Mouse (Mus musculus): ENCODE data around the gene Tulp3. TPM values are rescaled to one million over a fixed set of nuclear protein-coding genes. Genes with fewer than 3 reads are reported as not detected.

Gene Tulp3
- total and polyA plus RNA-seq, 3 experiments = 5.3 to 19.2 TPM; not detected in 1

DNA sequence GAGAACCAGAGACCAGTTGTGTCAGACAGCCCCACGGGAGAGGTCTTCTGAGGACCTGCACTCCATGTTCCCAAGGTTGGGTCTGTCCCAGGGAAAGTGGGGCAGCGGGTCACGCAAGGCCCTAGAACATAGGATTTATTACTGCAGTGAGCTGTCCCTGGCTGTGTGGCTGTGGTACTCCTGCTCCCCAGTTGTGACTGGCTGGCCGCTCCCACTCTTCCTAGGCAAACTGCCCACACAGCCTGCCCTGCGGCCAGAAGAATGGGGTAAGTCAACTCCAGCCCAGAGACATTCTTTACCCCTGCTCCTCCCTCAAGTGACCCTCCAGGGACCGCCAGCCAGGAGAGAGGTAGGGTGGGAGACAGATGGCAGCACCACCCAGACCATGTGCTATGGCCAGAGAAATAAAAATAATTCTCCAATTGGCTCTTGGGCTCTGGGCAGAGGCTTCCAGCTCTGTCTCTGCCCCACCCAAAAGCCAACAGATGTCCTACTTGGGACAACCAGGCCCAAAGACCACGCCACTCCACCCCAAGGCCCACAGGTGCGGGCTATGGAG lies 80.1 kb downstream of the Tulp3 start:
- H3K4me1 ChIP-seq (ENCODE audit: control insufficient read depth in 1 of 2, insufficient read depth in 2 of 2, low read length in 2 of 2) = no peaks in the 10 kb centered on the region
- DNase-seq (ENCODE audit: low read depth, low spot score) = no peak
- TF ChIP-seq MYB (IDR thresholded peaks at IDR 0.05; ENCODE audit: low read depth, low read length) (no peak), BHLHE40 (IDR thresholded peaks at IDR 0.05; ENCODE audit: borderline replicate concordance, low read depth, low read length) (no peak), TBP (IDR thresholded peaks at IDR 0.05; ENCODE audit: low read depth, low read length) (no peak), ZC3H11A (IDR thresholded peaks at IDR 0.05; ENCODE audit: low read depth, low read length) (no peak), E2F4 (IDR thresholded peaks at IDR 0.05; ENCODE audit: borderline replicate concordance, low read depth, low read length) (no peak), KAT2A (conservative IDR thresholded peaks at IDR 0.05; ENCODE audit: low read depth, low read length) (no peak), ETS1 (IDR thresholded peaks at IDR 0.05; ENCODE audit: low read depth, low read length) (no peak), MXI1 (IDR thresholded peaks at IDR 0.05; ENCODE audit: low read depth, low read length) (no peak), ZMIZ1 (IDR thresholded peaks at IDR 0.05; ENCODE audit: low read depth, low read length) (no peak), HCFC1 (IDR thresholded peaks at IDR 0.05; ENCODE audit: low read depth, low read length) (no peak), MEF2A (IDR thresholded peaks at IDR 0.05; ENCODE audit: extremely low read depth, insufficient replicate concordance, low read depth, low read length, poor library complexity, severe bottlenecking) (no peak), TCF12 (IDR thresholded peaks at IDR 0.05; ENCODE audit: low read depth, low read length) (no peak), CHD2 (IDR thresholded peaks at IDR 0.05; ENCODE audit: low read length) (no peak), POLR2AphosphoS5 (IDR thresholded peaks at IDR 0.05; ENCODE audit: borderline replicate concordance, low read depth, low read length) (no peak), TAL1 (IDR thresholded peaks at IDR 0.05; ENCODE audit: low read length) (no peak), GATA1 (IDR thresholded peaks at IDR 0.05; ENCODE audit: low read depth, low read length) (no peak)
- H3K79me2 ChIP-seq (ENCODE audit: control insufficient read depth, insufficient read depth, low read length, poor library complexity) = no peaks in the 10 kb centered on the region
- H3K27ac ChIP-seq (ENCODE audit: control insufficient read depth, low read depth, low read length) = no peak overlapping the region
- no peak overlapping the region for H3K4me3 ChIP-seq (ENCODE audit: control insufficient read depth in 1 of 2, insufficient read depth in 1 of 2, low read depth in 2 of 2, low read length in 2 of 2)
- no peaks in the 10 kb centered on the region for H3K9me3 ChIP-seq (replicated peaks; ENCODE audit: insufficient read depth, low read length)
- H3K36me3 ChIP-seq (ENCODE audit: control insufficient read depth in 1 of 2, insufficient read depth in 2 of 2, low read length in 2 of 2) = no peaks in the 10 kb centered on the region
- H3K27me3 ChIP-seq (ENCODE audit: control insufficient read depth in 1 of 2, insufficient read depth in 2 of 2, low read length in 2 of 2) = no peaks in the 10 kb centered on the region
- H3K9ac ChIP-seq (ENCODE audit: control insufficient read depth, low read depth, low read length, poor library complexity, severe bottlenecking) = no peak overlapping the region

DNA sequence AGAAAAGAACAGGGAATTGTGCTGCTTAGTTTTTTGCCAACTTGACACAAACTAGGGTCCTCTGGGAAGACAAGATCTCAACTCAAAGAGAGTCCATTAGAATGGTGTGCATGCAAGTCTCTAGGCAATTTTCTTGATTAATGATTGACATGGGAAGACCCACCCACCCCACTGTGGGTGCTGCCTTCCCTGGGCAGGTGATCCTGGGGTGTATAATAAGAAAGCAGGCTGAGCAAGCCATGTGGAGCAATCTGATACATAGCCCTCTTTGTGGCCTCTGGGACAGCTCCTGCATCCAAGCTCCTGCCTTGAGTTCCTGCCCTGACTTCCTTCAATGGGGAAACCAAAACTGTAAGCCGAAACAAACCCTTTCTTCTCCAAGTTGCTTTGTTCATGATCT lies 82.1 kb downstream of the Tulp3 start:
- Histone ChIP-seq H3K9me3 (replicated peaks; ENCODE audit: insufficient read depth, low read length) (no peaks in the 10 kb centered on the region), H3K9ac (ENCODE audit: control insufficient read depth, low read depth, low read length, poor library complexity, severe bottlenecking) (no peak overlapping the region), H3K27ac (ENCODE audit: control insufficient read depth, low read depth, low read length) (no peak overlapping the region), H3K4me3 (ENCODE audit: control insufficient read depth in 1 of 2, insufficient read depth in 1 of 2, low read depth in 2 of 2, low read length in 2 of 2) (no peak overlapping the region), H3K27me3 (ENCODE audit: control insufficient read depth in 1 of 2, insufficient read depth in 2 of 2, low read length in 2 of 2) (no peaks in the 10 kb centered on the region), H3K36me3 (ENCODE audit: control insufficient read depth in 1 of 2, insufficient read depth in 2 of 2, low read length in 2 of 2) (no peaks in the 10 kb centered on the region), H3K79me2 (ENCODE audit: control insufficient read depth, insufficient read depth, low read length, poor library complexity) (no peaks in the 10 kb centered on the region), H3K4me1 (ENCODE audit: control insufficient read depth in 1 of 2, insufficient read depth in 2 of 2, low read length in 2 of 2) (no peaks in the 10 kb centered on the region)
- TF ChIP-seq TAL1 (IDR thresholded peaks at IDR 0.05; ENCODE audit: low read length) (no peak), NRF1 (IDR thresholded peaks at IDR 0.05; ENCODE audit: insufficient read depth, low read depth, low read length, poor library complexity, severe bottlenecking) (no peak), RCOR1 (IDR thresholded peaks at IDR 0.05; ENCODE audit: low read depth, low read length) (no peak), SIN3A (IDR thresholded peaks at IDR 0.05; ENCODE audit: low read length) (no peak), SMC3 (IDR thresholded peaks at IDR 0.05; ENCODE audit: low read depth, low read length) (no peak), RAD21 (IDR thresholded peaks at IDR 0.05; ENCODE audit: low read depth, low read length) (no peak)
- no peak for DNase-seq (ENCODE audit: low read depth, low spot score)

Measured in MEL (cell line).